Mouse (Mus musculus) skeletal muscle tissue, adult 2 months (tissue): ENCODE data around the gene Tet2.
"Not testable (repeated sequence)": the region's sequence is repeated elsewhere in the genome, so short reads cannot be mapped to it uniquely, and the experiment has no call there.

Experiments
- DNase-seq: peaks from one replicate; pipeline ENCODE4 v3.0.0-alpha.2; 2012; ENCODE audit warnings: low read depth, low spot score

Tet2 gene

GRCm38 (mm10) chr3:133544551-133545303, at the start of gene Tet2:
Gene Tet2 (minus strand): TSS chr3:133545139.
- DNase-seq: no peak

GRCm38 (mm10) chr3:133592995-133593394, 48.1 kb upstream of the Tet2 start:
- not testable (repeated sequence) for DNase-seq

- peak; percentile 80 for DNase-seq
These were observed 45.7 kb upstream of the Tet2 start for GRCm38 (mm10) chr3:133590506-133591152.

- no peak for DNase-seq
These were observed 40.1 kb upstream of the Tet2 start for GRCm38 (mm10) chr3:133585010-133585409.

GRCm38 (mm10) chr3:133583411-133584025, 38.6 kb upstream of the Tet2 start:
- no peak for DNase-seq

GRCm38 (mm10) chr3:133582969-133583368, 38.0 kb upstream of the Tet2 start:
- peak; percentile 6 for DNase-seq

GRCm38 (mm10) chr3:133582096-133582495, 37.2 kb upstream of the Tet2 start:
- DNase-seq: no peak

- DNase-seq: no peak
These were observed 36.6 kb upstream of the Tet2 start for GRCm38 (mm10) chr3:133581541-133581940.

GRCm38 (mm10) chr3:133579671-133580070, 34.7 kb upstream of the Tet2 start:
- no peak for DNase-seq

GRCm38 (mm10) chr3:133579140-133579539, 34.2 kb upstream of the Tet2 start:
- DNase-seq: no peak

GRCm38 (mm10) chr3:133574969-133575368, 30.0 kb upstream of the Tet2 start:
- no peak for DNase-seq

GRCm38 (mm10) chr3:133571961-133572360, 27.0 kb upstream of the Tet2 start:
- no peak for DNase-seq

GRCm38 (mm10) chr3:133563503-133564205, 18.7 kb upstream of the Tet2 start:
- no peak for DNase-seq

- no peak for DNase-seq
These were observed 14.6 kb upstream of the Tet2 start for GRCm38 (mm10) chr3:133559413-133560114.

GRCm38 (mm10) chr3:133557602-133558001, 12.7 kb upstream of the Tet2 start:
- no peak for DNase-seq

- DNase-seq: no peak
These were observed 12.2 kb upstream of the Tet2 start for GRCm38 (mm10) chr3:133557154-133557553.

- DNase-seq: no peak
These were observed 10.4 kb upstream of the Tet2 start for GRCm38 (mm10) chr3:133555378-133555777.

- DNase-seq: no peak
These were observed 9.7 kb upstream of the Tet2 start for GRCm38 (mm10) chr3:133554552-133555067.

- no peak for DNase-seq
These were observed 9.2 kb upstream of the Tet2 start for GRCm38 (mm10) chr3:133554092-133554491.

GRCm38 (mm10) chr3:133551941-133552340, 7.0 kb upstream of the Tet2 start:
- DNase-seq: no peak
